Mouse (Mus musculus) midbrain, embryonic 12.5 days (tissue): ENCODE results near the gene Ppp1r16b. TPM values are rescaled to one million over a fixed set of nuclear protein-coding genes. Genes with fewer than 3 reads are reported as not detected.
A peak's percentile ranks its signal among the peaks of the same experiment; 100 is the strongest.

ENCODE experiments used
- ATAC-seq: fragments of 200-750 bp; cut with Nextera tagmentation; 2 replicates; pipeline ENCODE4 v1.8.0; 2017; ENCODE audit warnings: low read depth, moderate TSS enrichment, moderate library complexity; ENCODE audit not compliant: low FRiP score
- H3K27ac ChIP-seq: fragments of 300-500 bp; sonication (generic); replicated peaks from 2 replicates; pipeline ENCODE4 v1.5.1; 2016; ENCODE audit warnings: mild to moderate bottlenecking
- H3K27me3 ChIP-seq: fragments of 300-500 bp; sonication (generic); 2 replicates; pipeline ENCODE4 v1.6.1; 2016; ENCODE audit warnings: mild to moderate bottlenecking
- H3K36me3 ChIP-seq: fragments of 300-500 bp; sonication (generic); 2 replicates; pipeline ENCODE4 v1.6.1; 2016
- H3K4me1 ChIP-seq: fragments of 300-500 bp; sonication (generic); 2 replicates; pipeline ENCODE4 v1.6.1; 2016
- H3K4me2 ChIP-seq: fragments of 300-500 bp; sonication (generic); replicated peaks from 2 replicates; pipeline ENCODE4 v1.6.1; 2016; ENCODE audit warnings: mild to moderate bottlenecking, moderate library complexity
- H3K4me3 ChIP-seq: fragments of 300-500 bp; sonication (generic); 2 replicates; pipeline ENCODE4 v1.5.1; 2016; ENCODE audit warnings: mild to moderate bottlenecking
- H3K9ac ChIP-seq: fragments of 300-500 bp; sonication (generic); replicated peaks from 2 replicates; pipeline ENCODE4 v1.6.1; 2016; ENCODE audit warnings: mild to moderate bottlenecking, moderate library complexity
- H3K9me3 ChIP-seq: fragments of 300-500 bp; sonication (generic); 2 replicates; pipeline ENCODE4 v1.6.1; 2016; ENCODE audit warnings: mild to moderate bottlenecking
- WGBS: fragments of 180-500 bp; shearing (Covaris S2); methylation state at CpG from one replicate; pipeline ENCODE4 v1.1.7; 2016; 5-methylcytosine and 5-hydroxymethylcytosine counted together
- polyA plus RNA-seq: library from polyadenylated mRNA; unstranded; fragments of >200 nt; fragmentation: Nextera tagmentation; extraction: Ambion mirVana; gene quantifications from 2 replicates; pipeline ENCODE4 v1.2.1, GENCODE M21; 2016

Ppp1r16b gene
- polyA plus RNA-seq, 1 experiment from 2014 or later, result 3.5 TPM

GRCm38 (mm10) chr2:158699908-158700307 is 34.7 kb downstream of the Ppp1r16b start:
- H3K4me1 ChIP-seq, result no peaks in the 10 kb centered on the region
- H3K27me3 ChIP-seq, result no peaks in the 10 kb centered on the region
- H3K4me2 ChIP-seq, result no peak overlapping the region
- no peak overlapping the region for H3K27ac ChIP-seq
- H3K9me3 ChIP-seq, result no peaks in the 10 kb centered on the region
- H3K36me3 ChIP-seq, result no peaks in the 10 kb centered on the region
- 85% methylated on average over 6 of the region's 6 CpGs for WGBS
- no peak for ATAC-seq
- H3K9ac ChIP-seq, result no peak overlapping the region
- H3K4me3 ChIP-seq, result no peak overlapping the region

GRCm38 (mm10) chr2:158700535-158701256 is 35.5 kb downstream of the Ppp1r16b start:
- Histone ChIP-seq H3K4me2 (no peak overlapping the region), H3K27ac (no peak overlapping the region), H3K36me3 (no peaks in the 10 kb centered on the region), H3K4me3 (no peak overlapping the region), H3K4me1 (no peaks in the 10 kb centered on the region), H3K9me3 (no peaks in the 10 kb centered on the region), H3K27me3 (no peaks in the 10 kb centered on the region), H3K9ac (no peak overlapping the region)
- no peak for ATAC-seq
- 85% methylated on average over 17 of the region's 17 CpGs for WGBS

GRCm38 (mm10) chr2:158701505-158701904 is 36.3 kb downstream of the Ppp1r16b start:
- 95% methylated on average over 9 of the region's 9 CpGs for WGBS

GRCm38 (mm10) chr2:158702176-158702575 is 37.0 kb downstream of the Ppp1r16b start:
- Histone ChIP-seq H3K27ac (no peak overlapping the region), H3K27me3 (no peaks in the 10 kb centered on the region), H3K4me3 (no peak overlapping the region), H3K9ac (no peak overlapping the region), H3K4me2 (no peak overlapping the region), H3K9me3 (no peaks in the 10 kb centered on the region), H3K36me3 (no peaks in the 10 kb centered on the region), H3K4me1 (no peaks in the 10 kb centered on the region)
- no peak for ATAC-seq
- WGBS, result 89% methylated on average over 5 of the region's 5 CpGs

More at GRCm38 (mm10) chr2:158701505-158701904, 36.3 kb downstream of the Ppp1r16b start:
- H3K4me3 ChIP-seq, result no peak overlapping the region
- no peaks in the 10 kb centered on the region for H3K27me3 ChIP-seq
- no peak overlapping the region for H3K27ac ChIP-seq
- no peaks in the 10 kb centered on the region for H3K4me1 ChIP-seq
- no peaks in the 10 kb centered on the region for H3K36me3 ChIP-seq
- ATAC-seq, result no peak
- H3K9ac ChIP-seq, result no peak overlapping the region
- no peaks in the 10 kb centered on the region for H3K9me3 ChIP-seq
- no peak overlapping the region for H3K4me2 ChIP-seq

- no peaks in the 10 kb centered on the region for H3K4me1 ChIP-seq
- no peaks in the 10 kb centered on the region for H3K27me3 ChIP-seq
- H3K36me3 ChIP-seq, result no peaks in the 10 kb centered on the region
- H3K9ac ChIP-seq, result no peak overlapping the region
- H3K9me3 ChIP-seq, result no peaks in the 10 kb centered on the region
- ATAC-seq, result no peak
- H3K4me3 ChIP-seq, result no peak overlapping the region
- H3K27ac ChIP-seq, result no peak overlapping the region
- 76% methylated on average over 3 of the region's 3 CpGs for whole genome bisulfite sequencing
- H3K4me2 ChIP-seq, result no peak overlapping the region
These were observed 39.5 kb downstream of the Ppp1r16b start for GRCm38 (mm10) chr2:158704720-158705119.

GRCm38 (mm10) chr2:158705529-158705928 is 40.3 kb downstream of the Ppp1r16b start:
- H3K4me1 ChIP-seq, result no peaks in the 10 kb centered on the region
- H3K27me3 ChIP-seq, result no peaks in the 10 kb centered on the region
- H3K36me3 ChIP-seq, result no peaks in the 10 kb centered on the region
- ATAC-seq, result no peak
- no peaks in the 10 kb centered on the region for H3K9me3 ChIP-seq
- no peak overlapping the region for H3K4me2 ChIP-seq
- no peak overlapping the region for H3K9ac ChIP-seq
- no peak overlapping the region for H3K27ac ChIP-seq
- 88% methylated on average over 6 of the region's 6 CpGs for WGBS
- H3K4me3 ChIP-seq, result no peak overlapping the region

GRCm38 (mm10) chr2:158706704-158707408 is 41.7 kb downstream of the Ppp1r16b start:
- Histone ChIP-seq H3K27ac (no peak overlapping the region), H3K4me1 (peaks cover 3% of the 10 kb centered on the region; the same call in 1 of the 2 replicates), H3K4me2 (no peak overlapping the region), H3K36me3 (no peaks in the 10 kb centered on the region), H3K27me3 (no peaks in the 10 kb centered on the region), H3K4me3 (no peak overlapping the region), H3K9me3 (no peaks in the 10 kb centered on the region), H3K9ac (no peak overlapping the region)
- WGBS, result 84% methylated on average over 10 of the region's 10 CpGs
- ATAC-seq, result no peak

- 95% methylated on average over 12 of the region's 12 CpGs for WGBS
- H3K9me3 ChIP-seq, result no peaks in the 10 kb centered on the region
- H3K4me3 ChIP-seq, result no peak overlapping the region
- no peak overlapping the region for H3K9ac ChIP-seq
- no peak for ATAC-seq
- H3K27me3 ChIP-seq, result no peaks in the 10 kb centered on the region
- H3K27ac ChIP-seq, result no peak overlapping the region
- no peak overlapping the region for H3K4me2 ChIP-seq
- H3K36me3 ChIP-seq, result no peaks in the 10 kb centered on the region
- H3K4me1 ChIP-seq, result peaks cover 12% of the 10 kb centered on the region
These were observed 42.9 kb downstream of the Ppp1r16b start for GRCm38 (mm10) chr2:158708121-158708520.

GRCm38 (mm10) chr2:158711929-158712751 is 46.9 kb downstream of the Ppp1r16b start:
- peak; percentile 31; the same call in 1 of the 2 replicates for ATAC-seq
- WGBS, result 40% methylated on average over 12 of the region's 12 CpGs
- H3K9ac ChIP-seq, result no peak overlapping the region
- no peaks in the 10 kb centered on the region for H3K27me3 ChIP-seq
- no peak overlapping the region for H3K4me3 ChIP-seq
- H3K27ac ChIP-seq, result peak overlapping the region; percentile 67
- no peaks in the 10 kb centered on the region for H3K36me3 ChIP-seq
- 0 out of 2 replicates have a peak overlapping the region, but pooled peaks have one; percentile 15 for H3K4me2 ChIP-seq
- no peaks in the 10 kb centered on the region for H3K9me3 ChIP-seq
- H3K4me1 ChIP-seq, result peaks cover 18% of the 10 kb centered on the region

GRCm38 (mm10) chr2:158714826-158715225 is 49.6 kb downstream of the Ppp1r16b start:
- ATAC-seq, result no peak
- 88% methylated on average over 6 of the region's 6 CpGs for WGBS

GRCm38 (mm10) chr2:158716066-158716465 is 50.9 kb downstream of the Ppp1r16b start:
- Histone ChIP-seq H3K4me2 (0 out of 2 replicates have a peak overlapping the region, but pooled peaks have one; percentile 2), H3K9me3 (no peaks in the 10 kb centered on the region), H3K9ac (no peak overlapping the region), H3K4me3 (no peak overlapping the region), H3K27ac (peak overlapping the region; percentile 58), H3K27me3 (no peaks in the 10 kb centered on the region), H3K4me1 (peaks cover 21% of the 10 kb centered on the region), H3K36me3 (no peaks in the 10 kb centered on the region)
- peak; percentile 20 for ATAC-seq
- 32% methylated on average over 5 of the region's 5 CpGs for WGBS

More at GRCm38 (mm10) chr2:158714826-158715225, 49.6 kb downstream of the Ppp1r16b start:
- no peaks in the 10 kb centered on the region for H3K27me3 ChIP-seq
- H3K4me1 ChIP-seq, result peaks cover 18% of the 10 kb centered on the region
- no peak overlapping the region for H3K4me2 ChIP-seq
- H3K9ac ChIP-seq, result no peak overlapping the region
- H3K27ac ChIP-seq, result no peak overlapping the region
- no peaks in the 10 kb centered on the region for H3K9me3 ChIP-seq
- H3K4me3 ChIP-seq, result no peak overlapping the region
- no peaks in the 10 kb centered on the region for H3K36me3 ChIP-seq
